Mouse (Mus musculus) brain, embryonic 14.5 days (tissue): ENCODE data around the gene Olfr435. TPM values are rescaled to one million over a fixed set of nuclear protein-coding genes. Genes with fewer than 3 reads are reported as not detected.
A peak's percentile ranks its signal among the peaks of the same experiment; 100 is the strongest.

Source experiments
- DNase-seq: peaks from one replicate; pipeline ENCODE4 v3.0.0-alpha.2; 2011; ENCODE audit warnings: low read depth
- CTCF ChIP-seq: fragments of 200-500 bp; IDR thresholded peaks from 2 replicates; pipeline ENCODE4 v1.5.1; 2012; ENCODE audit warnings: inconsistent platforms, mild to moderate bottlenecking, moderate library complexity, borderline replicate concordance; ENCODE audit not compliant: insufficient read depth, insufficient read length; ENCODE audit errors: extremely low read depth
- POLR2A ChIP-seq: fragments of 200-500 bp; IDR thresholded peaks from 2 replicates; pipeline ENCODE4 v1.6.1; 2012; ENCODE audit warnings: mild to moderate bottlenecking, inconsistent platforms, borderline replicate concordance; ENCODE audit not compliant: poor library complexity, insufficient read depth, insufficient read length, severe bottlenecking; ENCODE audit errors: extremely low read depth
- polyA plus RNA-seq: library from polyadenylated mRNA; depleted of rRNA; stranded (reverse); fragments of >200 nt; gene quantifications from 2 replicates; pipeline ENCODE4 v1.2.3, GENCODE M21; 2012; rRNA removed

The Olfr435 gene
- polyA plus RNA-seq, 1 experiment: not detected

- peak; percentile 28 for DNase-seq
- peak; percentile 56; the same call in 1 of the 2 replicates for TF ChIP-seq CTCF
- TF ChIP-seq POLR2A: no peak
These were observed 45.1 kb downstream of the Olfr435 start for GRCm38 (mm10) chr6:43242061-43242460.

GRCm38 (mm10) chr6:43247396-43247795 is 50.5 kb downstream of the Olfr435 start:
- no peak for TF ChIP-seq CTCF
- TF ChIP-seq POLR2A: no peak
- no peak for DNase-seq

GRCm38 (mm10) chr6:43252994-43253393 is 56.0 kb downstream of the Olfr435 start:
- no peak for DNase-seq
- TF ChIP-seq CTCF: no peak
- no peak for TF ChIP-seq POLR2A

Other genes starting within 250 kb of the Olfr435 start
- gene Olfr444, start 248.1 kb upstream of the Olfr435 start, polyA plus RNA-seq: not detected in 2 replicates
- not detected in 2 replicates for gene Olfr441, start 90.8 kb upstream of the Olfr435 start, polyA plus RNA-seq
- gene Olfr237-ps1, start 50.6 kb upstream of the Olfr435 start, polyA plus RNA-seq: not detected in 2 replicates
- gene Olfr437, start 33.9 kb upstream of the Olfr435 start, polyA plus RNA-seq: not detected in 2 replicates
- not detected in 2 replicates for gene Olfr13, start 25.0 kb upstream of the Olfr435 start, polyA plus RNA-seq
- not detected in 2 replicates for gene Olfr434, start 15.9 kb downstream of the Olfr435 start, polyA plus RNA-seq
- not detected in 2 replicates for gene Olfr47, start 34.4 kb downstream of the Olfr435 start, polyA plus RNA-seq
- 3.8 and 5.5 TPM in 2 replicates for gene Arhgef5, start 68.4 kb downstream of the Olfr435 start, polyA plus RNA-seq
- not detected in 2 replicates for gene Nobox, start 112.4 kb downstream of the Olfr435 start, polyA plus RNA-seq